Mouse (Mus musculus) left cerebral cortex, postnatal 10 days (tissue): ENCODE measurements around the gene Bdp1. TPM values are rescaled to one million over a fixed set of nuclear protein-coding genes. Genes with fewer than 3 reads are reported as not detected.
A peak's percentile ranks its signal among the peaks of the same experiment; 100 is the strongest.
"Not testable (repeated sequence)": the region's sequence is repeated elsewhere in the genome, so short reads cannot be mapped to it uniquely, and the experiment has no call there.

ENCODE experiments used
- DNase-seq, 2 experiments: peaks; one replicate each; pipeline ENCODE4 v3.0.0; 2021 to 2022; ENCODE audit warnings: low spot score in 2 of 2, mixed read lengths in 1 of 2; ENCODE audit errors: extremely low spot score in 1 of 2
- intact Hi-C: fragments of 180-260 bp; cut with DNase I; formaldehyde crosslinking; loops from one replicate; pipeline ENCODE4 v1.15.1; 2025
- total RNA-seq, 2 experiments: library from RNA; stranded (reverse); gene quantifications; 2 replicates each; pipeline ENCODE4 v1.2.3; 2021

Bdp1 gene
- total RNA-seq, result 10 to 100 TPM; 35.1 to 40.3 TPM

- peak; percentile 93 to 95 for DNase-seq
- intact Hi-C loops, result no loop called here
Measured at GRCm38 (mm10) chr13:100103748-100104254, at the start of gene Bdp1. Gene Bdp1, minus strand, starts transcription at chr13:100104070.

GRCm38 (mm10) chr13:100152659-100153058 is 48.8 kb upstream of the Bdp1 start:
- no peak for DNase-seq

GRCm38 (mm10) chr13:100141646-100142314 is 37.9 kb upstream of the Bdp1 start:
- intact Hi-C loops, result no loop called here
- no peak for DNase-seq

More at GRCm38 (mm10) chr13:100152659-100153058, 48.8 kb upstream of the Bdp1 start:
- intact Hi-C loops, result no loop called here

- DNase-seq, result no peak
- intact Hi-C loops, result loop anchor here (5.0 kb wide), 1 partner anchor 367 kb away; the partner anchor contains the start of gene Gtf2h2
Measured at GRCm38 (mm10) chr13:100125258-100125643, 21.4 kb upstream of the Bdp1 start.

GRCm38 (mm10) chr13:100124423-100125257 is 20.8 kb upstream of the Bdp1 start, which contains the start of gene Smn1:
Gene Smn1, plus strand, starts transcription at chr13:100124852.
- intact Hi-C loops, result loop anchor here (5.0 kb wide), 1 partner anchor 368 kb away; the partner anchor contains the start of gene Gtf2h2
- DNase-seq, result peak; percentile 88 to 95

GRCm38 (mm10) chr13:100123970-100124369 is 20.1 kb upstream of the Bdp1 start:
- DNase-seq, result no peak
- intact Hi-C loops, result no loop called here

GRCm38 (mm10) chr13:100112218-100112972 is 8.5 kb upstream of the Bdp1 start:
- intact Hi-C loops, result loop anchor here (5.0 kb wide), 1 partner anchor 280 kb away; no protein-coding TSS in a partner anchor
- DNase-seq, result no peak

- DNase-seq, result peak; percentile 67 to 88
- intact Hi-C loops, result no loop called here
Measured at GRCm38 (mm10) chr13:100107652-100108472, 4.0 kb upstream of the Bdp1 start, which contains the start of gene Serf1. Gene Serf1, plus strand, starts transcription at chr13:100108012.

- intact Hi-C loops, result no loop called here
- no peak for DNase-seq
Measured at GRCm38 (mm10) chr13:100103052-100103658, 715 bp downstream of the Bdp1 start.

GRCm38 (mm10) chr13:100098808-100099207 is 5.1 kb downstream of the Bdp1 start:
- intact Hi-C loops, result no loop called here
- no peak for DNase-seq

GRCm38 (mm10) chr13:100071473-100071872 is 32.4 kb downstream of the Bdp1 start:
- no peak for DNase-seq

GRCm38 (mm10) chr13:100067821-100068220 is 36.0 kb downstream of the Bdp1 start:
- no peak for DNase-seq
- intact Hi-C loops, result loop anchor here (10.0 kb wide), 1 partner anchor 417 kb away; no protein-coding TSS in a partner anchor

More at GRCm38 (mm10) chr13:100071473-100071872, 32.4 kb downstream of the Bdp1 start:
- intact Hi-C loops, result loop anchor here (10.0 kb wide), 1 partner anchor 563 kb away; no protein-coding TSS in a partner anchor

GRCm38 (mm10) chr13:100063936-100064335 is 39.9 kb downstream of the Bdp1 start:
- DNase-seq, result no peak
- intact Hi-C loops, result loop anchor here (5.0 to 10.0 kb wide), 2 partner anchors 37 to 421 kb away; no protein-coding TSS in a partner anchor

GRCm38 (mm10) chr13:100057738-100058137 is 46.1 kb downstream of the Bdp1 start:
- DNase-seq, intact Hi-C loops: not testable (repeated sequence)

- intact Hi-C loops, result loop anchor here (5.0 kb wide), 1 partner anchor 36 kb away; no protein-coding TSS in a partner anchor
Measured at GRCm38 (mm10) chr13:100026013-100026412, 77.9 kb downstream of the Bdp1 start.

GRCm38 (mm10) chr13:100016891-100017290 is 87.0 kb downstream of the Bdp1 start:
- intact Hi-C loops, result loop anchor here (5.0 kb wide), 1 partner anchor 660 kb away; no protein-coding TSS in a partner anchor

More at GRCm38 (mm10) chr13:100026013-100026412, 77.9 kb downstream of the Bdp1 start:
- DNase-seq, result no peak

GRCm38 (mm10) chr13:100015937-100016336 is 87.9 kb downstream of the Bdp1 start:
- DNase-seq, result no peak
- intact Hi-C loops, result loop anchor here (5.0 kb wide), 1 partner anchor 659 kb away; no protein-coding TSS in a partner anchor

More at GRCm38 (mm10) chr13:100016891-100017290, 87.0 kb downstream of the Bdp1 start:
- DNase-seq, result no peak
